In the genomic region with DNA sequence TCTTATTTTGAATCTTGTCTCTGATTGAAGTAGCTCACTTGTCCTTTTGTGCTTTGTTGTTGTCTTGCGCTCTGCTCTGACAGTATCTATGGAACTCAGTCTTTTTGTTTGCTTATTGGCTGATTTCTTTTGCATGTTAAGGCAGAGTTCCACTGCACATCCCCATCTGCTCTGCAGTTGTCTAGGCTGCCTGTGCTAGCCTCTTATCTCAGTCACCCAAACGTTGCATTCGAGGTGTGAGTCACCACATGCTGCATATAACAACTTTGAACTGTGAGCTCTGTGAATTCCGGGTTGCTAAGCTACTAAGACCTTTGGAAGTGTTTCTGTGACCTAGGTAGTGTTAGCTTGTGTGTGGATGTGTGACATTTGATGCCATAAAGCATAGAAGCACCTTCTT, we compare ENCODE assay signal across 8 mouse cellular contexts.
DNase-seq lines count a peak whose midpoint lies in the region; ATAC-seq lines count a peak whose summit lies in the region.

No protein-coding gene starts in this region.

- no peak for ATAC-seq in limb, embryonic 11.5 days (ENCODE audit: insufficient number of reproducible peaks, low FRiP score, low TSS enrichment, low read depth)
- peak; percentile 56 for ATAC-seq in activated CD4-positive, CD25-positive, alpha-beta regulatory T cell, adult 4 months
- no peak for ATAC-seq in hindbrain, embryonic 12.5 days (ENCODE audit: low FRiP score)
- no peak for ATAC-seq in midbrain, embryonic 15.5 days (replicated peaks)

- WGBS in limb, embryonic 11.5 days, result 43% methylated on average over 4 of the region's 4 CpGs
- WGBS in limb, embryonic 10.5 days, result 49% methylated on average over 4 of the region's 4 CpGs
- 54% methylated on average over 4 of the region's 4 CpGs for WGBS in hindbrain, embryonic 12.5 days
- 31% methylated on average over 4 of the region's 4 CpGs for WGBS in midbrain, embryonic 15.5 days

- no peak overlapping the region for H3K4me2 ChIP-seq in limb, embryonic 11.5 days (ENCODE audit: low read depth, severe bottlenecking)
- H3K4me2 ChIP-seq in hindbrain, embryonic 12.5 days (replicated peaks), result no peak overlapping the region
- no peak overlapping the region for H3K4me2 ChIP-seq in midbrain, embryonic 15.5 days

- 0 out of 2 replicates have a peak, but pooled peaks cover 3% of the 10 kb centered on the region for H3K36me3 ChIP-seq in limb, embryonic 11.5 days (ENCODE audit: control insufficient read depth, insufficient read depth, low read length)
- peaks cover 56% of the 10 kb centered on the region for H3K36me3 ChIP-seq in limb, embryonic 10.5 days
- peaks cover 11% of the 10 kb centered on the region for H3K36me3 ChIP-seq in hindbrain, embryonic 12.5 days
- no peaks in the 10 kb centered on the region for H3K36me3 ChIP-seq in midbrain, embryonic 15.5 days (replicated peaks)

- no peaks in the 10 kb centered on the region for H3K27me3 ChIP-seq in limb, embryonic 11.5 days (ENCODE audit: control insufficient read depth, insufficient read depth, low read length)
- no peaks in the 10 kb centered on the region for H3K27me3 ChIP-seq in limb, embryonic 10.5 days (ENCODE audit: low read depth, poor library complexity, severe bottlenecking)
- H3K27me3 ChIP-seq in hindbrain, embryonic 12.5 days, result no peaks in the 10 kb centered on the region
- H3K27me3 ChIP-seq in midbrain, embryonic 15.5 days (replicated peaks), result no peaks in the 10 kb centered on the region

- no peaks in the 10 kb centered on the region for H3K9me3 ChIP-seq in limb, embryonic 11.5 days (ENCODE audit: control insufficient read depth, low read length)
- no peaks in the 10 kb centered on the region for H3K9me3 ChIP-seq in limb, embryonic 10.5 days (replicated peaks)
- H3K9me3 ChIP-seq in hindbrain, embryonic 12.5 days (replicated peaks), result no peaks in the 10 kb centered on the region
- no peaks in the 10 kb centered on the region for H3K9me3 ChIP-seq in midbrain, embryonic 15.5 days

- no peak overlapping the region for H3K9ac ChIP-seq in limb, embryonic 11.5 days (ENCODE audit: low read length)
- no peak overlapping the region for H3K9ac ChIP-seq in hindbrain, embryonic 12.5 days
- H3K9ac ChIP-seq in midbrain, embryonic 15.5 days, result no peak overlapping the region

- H3K27ac ChIP-seq in limb, embryonic 11.5 days (replicated peaks; ENCODE audit: low read depth, low read length), result 0 out of 2 replicates have a peak overlapping the region, but pooled peaks have one; percentile 30
- no peak overlapping the region for H3K27ac ChIP-seq in limb, embryonic 10.5 days
- H3K27ac ChIP-seq in hindbrain, embryonic 12.5 days, result 0 out of 2 replicates have a peak overlapping the region, but pooled peaks have one; percentile 46
- peak overlapping the region; percentile 33 for H3K27ac ChIP-seq in midbrain, embryonic 15.5 days

- H3K4me3 ChIP-seq in limb, embryonic 11.5 days (ENCODE audit: low read depth, low read length), result no peak overlapping the region
- H3K4me3 ChIP-seq in limb, embryonic 10.5 days, result no peak overlapping the region
- no peak overlapping the region for H3K4me3 ChIP-seq in hindbrain, embryonic 12.5 days
- H3K4me3 ChIP-seq in midbrain, embryonic 15.5 days, result no peak overlapping the region

- DNase-seq in limb, embryonic 11.5 days (ENCODE audit: low spot score), result no peak
- DNase-seq in limb, embryonic 10.5 days (ENCODE audit: low spot score), result no peak
- DNase-seq in kidney, postnatal 10 days, result no peak
- no peak for DNase-seq in cerebellum, adult 11 months
- no peak for DNase-seq in right cerebral cortex, postnatal 4 days

- H3K4me1 ChIP-seq in limb, embryonic 11.5 days (ENCODE audit: control insufficient read depth, insufficient read depth, low read length), result no peaks in the 10 kb centered on the region
- no peaks in the 10 kb centered on the region for H3K4me1 ChIP-seq in limb, embryonic 10.5 days
- peaks cover 7% of the 10 kb centered on the region for H3K4me1 ChIP-seq in hindbrain, embryonic 12.5 days
- peaks cover 11% of the 10 kb centered on the region; the same call in 1 of the 2 replicates for H3K4me1 ChIP-seq in midbrain, embryonic 15.5 days
